Mouse (Mus musculus): ENCODE data around the gene Cd82.

GRCm38 (mm10) chr2:93453046-93453445 is 9.9 kb downstream of the Cd82 start:
- TF ChIP-seq MAZ (IDR thresholded peaks at IDR 0.05; ENCODE audit: low read depth, low read length) (no peak), RCOR1 (conservative IDR thresholded peaks at IDR 0.05; ENCODE audit: low read depth, low read length) (no peak), MXI1 (IDR thresholded peaks at IDR 0.05; ENCODE audit: low read depth, low read length) (no peak), ZC3H11A (IDR thresholded peaks at IDR 0.05; ENCODE audit: low read depth, low read length) (no peak), CTCF (conservative IDR thresholded peaks at IDR 0.05 in 1 of 2, IDR thresholded peaks at IDR 0.05 in 1 of 2; ENCODE audit: low read depth in 2 of 2, low read length in 2 of 2) (no peak), E2F4 (IDR thresholded peaks at IDR 0.05; ENCODE audit: insufficient replicate concordance, low read depth, low read length) (no peak), TCF12 (IDR thresholded peaks at IDR 0.05; ENCODE audit: low read depth, low read length) (no peak), POLR2A (IDR thresholded peaks at IDR 0.05; ENCODE audit: low read depth, low read length) (no peak), PAX5 (IDR thresholded peaks at IDR 0.05; ENCODE audit: low read length) (no peak), USF1 (IDR thresholded peaks at IDR 0.05; ENCODE audit: low read depth, low read length) (no peak), MAX (IDR thresholded peaks at IDR 0.05; ENCODE audit: low read length) (no peak), NELFE (IDR thresholded peaks at IDR 0.05; ENCODE audit: low read depth, low read length) (no peak)
